Mouse (Mus musculus): Measurements from ENCODE around the gene Gm20388.

Gene Gm20388

GRCm38 (mm10) chr8:121023736-121024135, 1113.1 kb downstream of the Gm20388 start:
- DNase-seq (ENCODE audit: low spot score) = no peak

DNA sequence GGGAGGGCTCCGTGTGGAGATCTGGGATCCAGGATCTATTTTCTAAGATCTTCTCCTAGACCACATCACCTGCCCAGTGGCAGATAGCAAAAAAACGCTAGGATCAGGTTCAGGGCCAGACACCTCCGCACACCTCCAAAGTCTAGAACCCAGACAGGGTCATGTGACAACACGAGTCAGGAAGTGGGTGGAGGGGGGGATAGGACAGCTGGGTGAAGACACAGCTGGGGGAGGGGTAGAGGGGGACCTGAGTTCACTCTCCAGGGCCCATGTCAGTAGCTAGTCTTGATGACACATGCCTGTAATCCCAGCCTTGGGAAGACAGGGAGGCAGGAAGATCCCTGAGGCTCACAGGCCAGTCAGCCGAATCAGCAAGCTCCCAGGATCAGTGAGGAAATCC, 1114.8 kb downstream of the Gm20388 start:
- no peak for DNase-seq (ENCODE audit: low spot score)

DNA sequence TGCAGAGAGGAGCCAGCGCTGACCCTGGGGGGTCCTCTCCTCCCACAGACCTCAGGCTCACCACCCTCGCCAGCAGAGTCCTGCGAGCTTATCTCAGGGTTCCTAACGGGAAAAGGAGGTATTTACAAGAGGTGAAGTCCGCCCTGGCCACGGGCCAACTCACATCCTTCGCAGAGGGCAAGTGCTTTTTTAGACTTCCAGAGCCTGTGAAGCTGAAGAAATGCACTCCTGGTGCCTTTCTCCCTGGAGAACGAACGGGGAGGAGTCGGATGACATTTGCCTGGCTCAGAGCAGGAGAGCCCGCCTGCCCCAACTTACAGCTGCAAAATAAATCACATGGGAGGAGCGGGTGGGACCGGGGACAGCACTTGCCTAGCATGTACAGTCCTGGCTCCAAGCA, 1117.1 kb downstream of the Gm20388 start:
- DNase-seq (ENCODE audit: low spot score) = peak; percentile 25

DNA sequence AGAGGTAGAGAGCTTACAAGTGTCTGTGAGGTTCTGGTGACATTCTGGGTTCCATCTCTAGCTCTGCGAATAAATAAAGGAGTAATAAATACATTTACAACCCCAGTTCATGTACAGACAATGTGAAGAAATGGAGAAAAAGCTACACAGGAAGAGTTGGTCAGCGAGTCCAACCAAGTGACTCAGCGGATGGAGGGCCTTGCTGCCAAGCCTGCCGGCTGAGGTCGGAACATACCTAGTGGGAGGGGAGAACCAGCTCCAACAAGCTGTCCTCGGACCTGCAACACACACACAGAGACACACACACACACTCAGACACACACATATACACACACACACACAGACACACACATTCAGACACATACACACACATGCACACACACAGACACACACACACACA, 1118.4 kb downstream of the Gm20388 start:
- no peak for DNase-seq (ENCODE audit: low spot score)

DNA sequence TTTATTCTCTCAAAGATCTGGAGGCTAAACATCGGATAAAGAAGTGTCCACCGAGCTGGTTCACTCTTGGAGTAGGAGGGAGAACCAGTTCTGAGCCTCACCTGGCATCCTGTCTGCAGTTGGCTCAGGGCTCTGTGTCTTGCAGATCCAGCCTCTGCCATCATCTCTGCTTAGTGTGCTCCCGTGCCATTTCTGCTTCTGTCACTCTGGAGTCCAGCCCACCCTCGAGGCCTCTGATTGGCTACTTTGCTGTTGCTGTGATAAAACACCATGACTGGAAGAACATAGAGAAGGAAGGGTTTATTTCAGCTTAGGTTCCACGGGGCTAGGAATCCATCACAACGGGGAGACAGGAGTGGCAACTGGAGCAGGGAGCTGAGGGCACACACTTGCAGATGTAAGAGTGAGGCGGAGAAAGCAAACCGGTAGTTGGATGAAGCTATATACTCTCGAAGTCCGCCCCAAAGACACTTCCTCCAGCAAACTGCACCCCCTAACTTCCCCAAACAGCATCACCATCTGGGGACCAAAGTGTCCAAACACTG, 1119.9 kb downstream of the Gm20388 start:
- DNase-seq (ENCODE audit: low spot score) = no peak

- DNase-seq (ENCODE audit: low spot score) = no peak
Observed at GRCm38 (mm10) chr8:121033299-121034013, 1122.8 kb downstream of the Gm20388 start.

DNA sequence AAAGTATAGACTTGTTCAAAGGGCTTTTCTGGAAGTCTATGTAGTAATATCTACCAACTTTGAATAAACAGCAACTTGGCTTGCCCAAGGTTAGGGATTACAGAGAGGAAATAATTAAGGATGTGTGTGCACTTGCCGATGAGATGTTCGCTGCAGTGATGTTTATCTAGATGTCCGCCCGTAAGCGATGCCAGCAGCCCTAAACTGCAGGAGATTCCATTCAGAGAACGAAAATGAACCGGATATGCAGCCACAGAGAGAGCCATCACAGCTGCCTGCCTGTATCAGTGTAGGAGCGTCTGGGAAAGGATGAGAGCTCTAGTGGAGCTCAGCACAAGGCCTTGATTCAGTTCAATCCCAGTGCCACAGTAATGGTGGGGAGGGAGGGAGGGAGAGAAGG, 1125.0 kb downstream of the Gm20388 start:
- DNase-seq (ENCODE audit: low spot score) = no peak

GRCm38 (mm10) chr8:121043719-121044440, 1133.2 kb downstream of the Gm20388 start:
- DNase-seq (ENCODE audit: low spot score) = no peak

DNA sequence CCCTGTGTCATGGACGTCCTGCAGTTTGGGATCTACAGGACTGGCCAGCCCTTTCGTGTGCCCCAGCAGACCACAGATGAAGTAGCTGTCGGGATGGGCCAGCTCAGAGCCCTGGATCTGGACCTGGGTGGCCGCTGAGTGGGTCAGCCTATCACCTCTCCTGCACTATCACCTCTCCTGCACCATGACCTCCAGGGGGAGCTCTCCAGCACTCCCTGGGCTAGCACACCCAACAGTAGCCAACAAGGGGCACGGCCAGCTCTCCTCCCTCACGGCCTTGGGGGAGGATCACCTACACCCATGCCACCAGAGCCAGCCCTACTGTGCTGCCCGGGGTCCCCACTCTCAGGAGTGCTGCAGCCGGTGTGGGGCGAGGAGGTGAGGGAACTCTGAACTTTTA, 1136.8 kb downstream of the Gm20388 start:
- no peak for DNase-seq (ENCODE audit: low spot score)

DNA sequence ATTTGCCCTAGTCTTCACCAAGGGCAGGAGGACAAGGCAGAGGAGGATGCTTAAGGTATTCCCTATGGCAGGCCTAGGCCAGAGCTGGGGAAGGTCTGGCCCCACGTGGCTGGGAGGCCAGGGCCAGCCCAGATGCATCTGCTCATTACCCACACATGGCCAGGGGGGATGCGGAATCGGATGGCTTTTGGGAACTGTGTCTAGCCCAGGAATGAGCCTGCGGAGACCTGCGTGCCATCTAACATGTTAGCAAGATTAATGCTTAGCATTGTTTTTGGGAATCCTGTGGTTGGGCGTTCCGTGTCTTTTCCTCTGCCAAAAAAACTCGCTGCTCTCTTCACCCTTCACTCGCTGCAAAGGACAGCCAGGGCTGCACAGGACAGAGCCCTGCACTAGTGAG, 1147.4 kb downstream of the Gm20388 start:
- no peak for DNase-seq (ENCODE audit: low spot score)

DNA sequence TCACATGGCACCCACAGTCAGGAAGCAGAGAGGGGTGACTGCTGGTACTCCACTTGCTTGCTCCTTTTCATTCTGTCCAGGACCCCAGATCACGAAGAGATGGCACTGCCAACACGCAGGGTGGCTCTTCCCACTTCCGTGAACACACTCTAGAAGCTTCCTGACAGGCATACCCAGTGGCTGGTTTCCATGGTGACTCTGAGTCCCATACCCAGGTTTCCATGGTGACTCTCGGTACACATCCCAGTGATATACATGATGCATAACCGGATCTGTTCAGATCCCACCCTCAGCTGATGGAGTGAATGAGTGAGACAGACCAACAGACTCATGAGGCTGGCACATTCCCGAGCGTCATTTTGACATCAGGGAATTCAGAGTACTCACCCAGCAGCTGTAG, 1148.5 kb downstream of the Gm20388 start:
- no peak for DNase-seq (ENCODE audit: low spot score)

DNA sequence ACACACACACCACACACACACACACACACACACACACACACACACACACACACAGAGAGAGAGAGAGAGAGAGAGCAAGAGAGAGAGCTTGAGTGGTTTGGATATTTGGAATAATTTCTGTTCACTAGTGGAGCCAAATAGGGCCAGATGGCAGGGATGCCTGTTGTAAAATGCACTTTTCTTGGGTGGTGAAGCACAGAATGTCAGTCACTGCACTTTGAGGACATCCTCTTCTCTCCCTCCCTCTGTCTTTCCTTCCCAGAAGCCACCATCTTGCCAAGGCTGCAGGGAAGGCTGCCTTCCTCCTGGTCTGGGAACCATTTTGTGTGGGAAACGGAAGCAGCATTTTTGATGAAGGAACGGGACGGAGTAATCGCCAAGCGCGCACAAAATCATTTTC, 1151.9 kb downstream of the Gm20388 start:
- DNase-seq (ENCODE audit: low spot score) = no peak

- DNase-seq (ENCODE audit: low spot score) = no peak
Observed at GRCm38 (mm10) chr8:121063649-121064048, 1153.0 kb downstream of the Gm20388 start.

DNA sequence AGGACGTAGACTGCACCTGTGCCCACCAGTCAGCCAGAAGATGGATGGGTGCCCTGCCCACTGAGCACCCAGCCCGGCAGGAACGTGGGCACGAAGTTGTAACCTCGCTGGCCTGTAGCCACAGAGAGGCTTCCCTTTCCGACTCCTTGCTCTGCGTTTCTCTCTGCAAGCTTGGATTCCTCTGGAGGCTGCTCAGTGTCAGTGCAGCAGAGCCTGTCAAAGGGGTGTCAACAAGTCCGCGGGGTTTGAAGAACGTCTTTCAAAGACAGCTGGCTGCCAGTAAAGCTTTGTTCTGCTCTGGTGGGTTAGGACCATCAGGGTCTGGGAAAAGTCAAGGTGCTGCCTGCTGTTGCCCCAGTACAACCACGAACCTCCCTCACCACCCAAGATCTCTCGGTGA, 1160.8 kb downstream of the Gm20388 start:
- DNase-seq (ENCODE audit: low spot score) = no peak

DNA sequence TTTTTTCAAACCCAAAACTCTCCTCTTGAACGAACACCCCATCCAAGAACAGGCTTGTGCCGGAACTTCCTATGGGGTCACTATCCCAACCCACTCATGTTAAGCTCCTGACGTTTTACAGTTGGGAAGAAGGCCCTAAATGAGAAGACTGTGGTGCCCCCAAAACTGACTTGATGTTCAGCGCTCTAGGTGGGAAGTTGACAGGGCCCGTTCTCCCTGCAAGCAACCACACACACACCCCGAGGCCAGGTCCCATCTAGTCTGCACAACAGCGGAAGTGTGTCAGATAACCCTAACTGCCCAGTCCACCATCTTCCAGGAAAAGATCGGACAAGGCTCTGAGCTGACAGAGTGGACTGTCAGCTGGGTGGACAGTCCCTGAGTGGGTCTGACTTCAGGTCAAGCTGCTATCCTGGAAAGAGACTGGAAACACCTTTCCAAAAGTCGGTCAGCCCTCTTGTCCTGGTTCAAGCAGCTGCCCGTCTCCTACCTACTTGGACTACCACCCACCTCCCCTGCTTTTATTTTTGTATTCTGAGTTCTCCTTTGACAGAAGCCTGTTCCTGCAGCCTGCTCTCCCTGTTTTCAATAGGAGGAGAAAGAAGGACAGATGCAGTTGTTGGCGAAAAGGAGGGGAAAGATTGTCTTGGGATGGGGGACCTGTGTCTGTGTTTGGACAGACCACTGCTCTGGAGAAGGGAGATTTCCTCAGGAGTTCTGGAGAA, 1161.9 kb downstream of the Gm20388 start:
- DNase-seq (ENCODE audit: low spot score) = no peak

DNA sequence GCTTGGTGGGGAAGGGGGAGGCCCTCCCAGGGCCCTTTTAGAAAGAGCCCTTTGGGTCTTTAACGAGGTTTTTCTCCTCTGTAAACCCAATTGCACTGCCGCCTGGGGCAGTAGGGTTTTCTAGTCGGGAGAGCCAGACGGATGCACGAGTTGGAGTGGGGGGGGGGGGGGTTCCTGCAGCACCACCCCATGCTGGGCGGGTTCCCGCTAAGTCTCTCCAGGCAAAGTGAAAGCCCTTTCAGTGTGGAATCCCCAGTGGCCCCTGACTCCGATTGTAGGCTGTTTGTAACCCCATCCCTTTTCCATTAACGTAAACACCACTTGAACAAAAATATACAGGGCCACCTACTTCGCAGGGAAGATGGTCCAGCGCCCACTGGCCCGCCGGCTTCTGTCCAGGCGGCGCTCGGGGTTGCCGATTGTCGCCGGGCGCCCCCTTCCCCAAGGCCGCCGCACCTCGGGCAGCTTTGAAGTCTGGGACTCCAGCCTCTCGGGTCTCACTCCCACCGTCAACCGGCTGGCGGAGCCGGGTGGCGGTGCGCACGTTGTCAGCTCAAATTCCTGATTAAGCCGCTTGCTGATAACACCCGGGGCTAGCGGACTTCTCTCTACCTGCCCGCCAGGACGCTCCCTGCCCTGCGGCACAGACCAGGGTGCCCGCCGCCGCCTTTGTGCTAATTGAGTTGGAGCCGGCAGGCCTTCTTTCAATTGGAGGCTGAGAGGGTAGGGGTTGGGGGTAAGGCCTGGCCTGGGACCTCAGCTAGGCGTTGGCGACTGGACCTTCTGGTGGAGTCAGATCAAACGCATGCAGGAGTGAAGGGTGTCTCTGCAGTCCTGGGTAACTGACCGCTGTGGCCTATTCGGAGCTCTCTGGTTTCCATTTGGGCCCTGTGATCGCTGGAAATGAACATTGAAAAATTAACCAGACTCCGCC, 1162.8 kb downstream of the Gm20388 start:
- no peak for DNase-seq (ENCODE audit: low spot score)

DNA sequence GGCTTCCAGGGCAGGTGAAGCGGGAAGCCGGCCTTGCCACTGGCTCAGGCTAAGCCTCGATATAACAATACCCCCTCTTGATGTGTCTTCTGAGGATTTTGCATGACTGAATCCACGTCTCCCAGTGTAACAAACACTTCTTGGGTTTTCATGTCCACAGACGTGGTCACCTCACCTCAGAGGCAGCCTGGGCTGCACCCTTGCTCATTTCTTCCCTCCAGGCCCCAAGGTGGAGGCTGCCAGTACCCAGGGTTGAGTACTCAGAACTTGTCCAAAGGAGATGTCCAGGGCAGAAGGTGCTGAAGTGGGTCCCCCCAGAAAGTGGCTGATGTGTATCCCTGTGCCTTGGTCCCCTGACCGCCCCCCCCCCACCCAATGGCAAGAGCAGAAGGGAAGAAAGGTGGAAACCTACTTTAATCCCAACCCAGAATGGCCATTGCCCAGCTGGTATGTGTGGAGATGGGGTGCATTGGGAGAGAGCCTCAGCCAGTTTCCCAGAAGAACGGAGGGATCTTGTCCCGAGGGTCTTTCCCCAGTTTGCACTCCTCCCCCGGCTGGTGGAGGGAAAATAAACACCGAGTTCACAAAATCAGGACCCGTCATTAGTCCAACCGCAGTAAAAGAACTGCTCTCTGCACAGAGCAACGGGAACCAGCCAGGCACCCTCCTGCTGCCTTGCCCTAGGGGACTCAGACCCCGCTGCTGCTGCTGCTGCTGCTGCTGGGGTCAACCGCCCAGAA, 1163.6 kb downstream of the Gm20388 start:
- DNase-seq (ENCODE audit: low spot score) = no peak

GRCm38 (mm10) chr8:121074848-121075145, 1164.2 kb downstream of the Gm20388 start:
- no peak for DNase-seq (ENCODE audit: low spot score)

DNA sequence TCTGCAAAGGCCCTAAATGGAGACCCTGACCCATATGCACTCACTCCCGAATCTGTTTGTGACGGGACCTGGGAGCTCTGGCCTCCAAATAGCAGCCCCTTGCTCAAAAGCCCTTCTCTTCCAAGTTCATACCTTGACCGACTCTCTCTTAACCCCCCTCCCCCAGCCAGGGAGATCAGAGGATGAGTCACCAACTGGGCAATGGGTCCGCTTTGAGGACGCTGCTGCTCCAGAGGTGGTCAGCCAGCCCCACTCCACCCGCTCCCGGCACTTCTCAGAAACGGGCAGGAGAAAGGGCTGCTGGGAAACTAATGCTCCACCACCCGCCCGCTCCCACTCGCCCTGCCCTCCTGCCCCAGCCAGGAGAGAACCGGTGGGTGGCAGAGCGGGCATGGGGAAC, 1165.3 kb downstream of the Gm20388 start:
- no peak for DNase-seq (ENCODE audit: low spot score)

GRCm38 (mm10) chr8:121076555-121076954, 1165.9 kb downstream of the Gm20388 start:
- no peak for DNase-seq (ENCODE audit: low spot score)

- DNase-seq (ENCODE audit: low spot score) = no peak
Observed at GRCm38 (mm10) chr8:121078721-121079120, 1168.1 kb downstream of the Gm20388 start.
